Mouse (Mus musculus) cerebellum, adult 2 months (tissue): Measurements from ENCODE around the gene Cdadc1.

Experiments
- CTCF ChIP-seq: fragments of 200-500 bp; IDR thresholded peaks from 2 replicates; pipeline ENCODE4 v1.5.1; 2011; ENCODE audit warnings: low read depth, mild to moderate bottlenecking, control low read depth, low read length, moderate library complexity, borderline replicate concordance; ENCODE audit not compliant: insufficient read depth
- POLR2A ChIP-seq: fragments of 200-500 bp; IDR thresholded peaks from 2 replicates; pipeline ENCODE4 v1.6.1; 2011; ENCODE audit warnings: low read length, control low read depth, borderline replicate concordance; ENCODE audit not compliant: insufficient read depth

DNA sequence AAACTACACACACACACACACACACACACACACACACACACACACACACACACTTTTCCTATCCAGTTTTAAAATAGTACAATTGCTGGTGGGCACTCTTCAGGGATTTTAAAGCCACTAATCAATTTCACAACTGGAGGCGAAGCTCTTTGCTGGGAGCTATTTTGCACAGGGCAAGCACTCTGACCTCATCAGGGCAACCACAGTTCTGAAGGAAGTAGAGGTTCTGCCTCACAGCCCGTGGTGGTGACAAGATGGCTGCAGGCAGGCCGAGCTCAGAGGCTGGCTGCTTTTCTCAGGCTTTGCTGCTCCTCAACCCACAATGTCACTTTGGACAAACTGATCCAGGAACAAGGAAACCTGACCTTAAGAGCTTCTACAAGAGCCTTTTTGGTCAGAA, 9.3 kb upstream of the Cdadc1 start:
- TF ChIP-seq CTCF, result no peak
- no peak for TF ChIP-seq POLR2A
